Mouse (Mus musculus) adipocyte (in vitro differentiated cells): ENCODE results near the gene Rdh16f2.
"Not testable (repeated sequence)": the region's sequence is repeated elsewhere in the genome, so short reads cannot be mapped to it uniquely, and the experiment has no call there.

ENCODE experiments used
- DNase-seq: peaks from one replicate; pipeline ENCODE4 v3.0.0-alpha.2; 2016; ENCODE audit warnings: low spot score

The Rdh16f2 gene

DNA sequence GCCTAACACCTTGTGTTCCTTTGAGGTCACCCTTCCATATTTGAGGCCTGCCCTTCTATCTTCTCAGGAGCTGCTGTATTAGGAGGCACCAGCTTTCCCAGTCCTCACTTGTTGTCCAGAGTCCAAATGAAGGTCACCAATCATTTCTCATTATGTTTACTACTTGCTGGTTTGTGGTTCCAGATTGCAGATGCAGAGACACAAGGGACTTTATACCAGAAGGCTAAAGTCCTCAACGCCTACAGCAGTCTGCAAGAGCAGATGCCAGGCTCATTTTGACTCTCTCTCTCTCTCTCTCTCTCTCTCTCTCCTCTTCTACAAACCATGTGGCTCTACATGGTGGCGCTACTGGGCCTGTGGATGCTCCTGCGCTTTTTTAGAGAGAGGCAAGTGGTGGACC is at the start of gene Rdh16f2:
Gene Rdh16f2, plus strand, starts transcription at position 243 of the 400 bp plus-strand sequence.
- DNase-seq = no peak

DNA sequence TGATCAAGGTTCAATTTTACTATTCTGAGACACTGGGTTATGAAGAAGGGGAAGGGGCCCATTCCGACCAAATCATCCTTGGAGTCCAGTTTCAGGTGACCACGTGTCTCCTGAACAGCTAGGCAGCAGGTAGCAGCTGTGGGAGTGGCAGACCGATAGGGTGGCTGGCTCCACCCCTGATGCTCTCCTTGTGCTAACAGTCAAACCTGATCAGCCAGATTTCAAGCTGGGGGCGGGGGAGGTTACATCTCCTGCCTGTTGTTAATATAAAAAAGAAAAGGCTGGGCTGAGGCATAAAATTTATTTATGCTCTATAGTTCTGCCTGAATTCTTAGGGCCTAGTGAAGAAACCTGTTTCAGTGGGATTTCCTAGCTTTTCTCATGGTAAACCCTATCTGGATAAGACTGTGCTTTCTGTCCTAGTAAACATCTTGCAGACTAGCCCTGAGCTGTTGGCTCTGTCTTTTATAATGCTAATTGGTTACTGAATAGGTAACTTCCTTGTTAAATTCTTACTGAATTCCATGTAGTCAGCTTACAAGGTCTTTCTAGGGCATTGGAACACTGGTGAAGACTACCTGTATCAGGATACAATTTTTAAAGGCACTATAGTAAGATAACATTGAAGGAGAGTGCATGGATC is 48.9 kb upstream of the Rdh16f2 start:
- DNase-seq = not testable (repeated sequence)

DNA sequence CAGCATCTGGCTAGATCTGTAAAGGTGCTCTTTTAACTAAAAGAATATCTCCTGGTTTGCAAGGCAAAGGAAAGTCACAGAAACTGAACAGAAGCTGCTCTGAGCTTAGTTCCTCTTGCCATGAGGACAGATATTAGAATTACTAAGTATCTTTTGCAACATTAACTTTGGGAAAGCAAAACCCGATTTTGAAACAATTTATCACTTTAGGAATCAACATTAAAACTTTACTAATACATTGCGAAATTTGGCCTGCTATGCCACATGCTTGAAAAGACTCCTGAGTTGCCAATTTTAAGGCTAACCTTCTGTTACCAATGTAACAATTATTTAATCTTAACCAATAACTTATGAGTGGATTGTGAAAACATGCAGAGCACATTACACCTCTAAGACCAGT is 44.5 kb upstream of the Rdh16f2 start:
- not testable (repeated sequence) for DNase-seq

DNA sequence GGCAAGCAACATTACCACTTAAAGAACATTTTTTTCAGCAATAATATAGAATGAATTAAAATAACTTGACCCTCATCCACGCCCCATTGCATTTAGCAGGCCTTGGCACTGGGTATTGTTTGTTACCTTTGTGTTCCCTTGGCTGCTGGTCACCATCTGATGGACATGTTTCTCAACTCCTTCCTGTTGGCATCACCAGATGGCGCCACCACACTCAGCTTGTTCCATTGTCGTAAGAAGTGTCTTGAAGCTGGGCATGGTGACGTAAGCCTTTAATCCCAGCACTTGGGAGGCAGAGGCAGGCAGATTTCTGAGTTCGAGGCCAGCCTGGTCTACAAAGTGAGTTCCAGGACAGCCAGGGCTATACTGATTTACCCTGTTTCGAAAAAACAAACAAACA is 40.9 kb upstream of the Rdh16f2 start:
- peak; percentile 69 for DNase-seq

DNA sequence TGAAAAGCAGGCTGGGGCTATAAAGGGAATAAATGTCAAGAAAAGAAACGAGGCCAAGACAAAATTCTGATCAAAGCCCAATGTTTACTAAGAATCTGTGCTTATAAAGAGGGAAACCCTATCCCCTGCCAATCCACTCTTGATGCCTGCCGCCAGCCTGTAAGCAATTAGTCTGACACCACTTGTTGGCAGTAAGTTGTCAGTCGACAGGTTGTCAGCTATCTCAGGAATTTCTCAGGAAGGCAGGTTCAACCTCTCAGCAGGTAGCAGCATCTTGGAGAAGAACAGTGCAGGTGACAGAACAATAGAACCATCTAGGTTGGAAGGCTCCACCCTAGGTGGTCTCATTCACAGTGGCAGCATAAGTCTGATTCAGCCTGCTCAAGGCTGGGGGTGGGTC is 37.2 kb upstream of the Rdh16f2 start:
- no peak for DNase-seq

DNA sequence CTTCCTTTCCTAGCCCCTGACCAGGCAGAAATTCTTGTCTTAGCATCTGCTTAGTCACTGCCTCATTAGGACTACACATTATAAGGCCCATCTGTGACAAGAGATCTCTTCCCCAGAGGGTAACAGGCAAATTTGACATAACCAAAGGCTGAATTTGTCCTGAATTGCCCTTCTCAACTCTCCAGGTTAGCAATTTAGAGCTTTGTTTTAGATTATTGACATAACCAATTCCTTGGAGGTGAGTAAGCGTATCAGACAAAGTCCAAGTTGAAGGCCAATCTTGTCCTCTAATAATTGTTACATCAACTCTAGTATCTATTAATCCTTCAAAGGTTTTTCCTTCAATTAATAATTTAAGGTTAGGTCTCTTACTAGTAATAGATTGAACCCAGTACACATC is 32.1 kb upstream of the Rdh16f2 start:
- DNase-seq = not testable (repeated sequence)

DNA sequence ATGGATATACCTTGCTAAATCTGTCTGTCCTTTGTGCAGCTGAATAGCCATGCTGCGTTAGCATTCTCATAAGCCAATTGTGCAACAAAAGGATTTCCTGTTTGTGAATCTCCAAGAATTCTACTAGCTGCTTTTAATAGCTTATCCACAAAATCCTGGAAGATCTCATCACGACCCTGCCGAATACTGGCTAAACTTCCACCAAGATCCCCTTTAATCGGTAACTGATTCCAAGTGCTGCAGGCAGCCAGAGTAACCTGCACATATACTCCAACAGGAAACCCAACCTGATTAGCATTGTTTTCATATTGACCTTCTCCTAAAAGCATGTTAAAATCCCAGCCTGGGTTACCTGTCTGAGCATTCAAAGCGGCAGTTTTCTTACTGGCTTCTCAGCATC is 31.0 kb upstream of the Rdh16f2 start:
- DNase-seq = no peak

DNA sequence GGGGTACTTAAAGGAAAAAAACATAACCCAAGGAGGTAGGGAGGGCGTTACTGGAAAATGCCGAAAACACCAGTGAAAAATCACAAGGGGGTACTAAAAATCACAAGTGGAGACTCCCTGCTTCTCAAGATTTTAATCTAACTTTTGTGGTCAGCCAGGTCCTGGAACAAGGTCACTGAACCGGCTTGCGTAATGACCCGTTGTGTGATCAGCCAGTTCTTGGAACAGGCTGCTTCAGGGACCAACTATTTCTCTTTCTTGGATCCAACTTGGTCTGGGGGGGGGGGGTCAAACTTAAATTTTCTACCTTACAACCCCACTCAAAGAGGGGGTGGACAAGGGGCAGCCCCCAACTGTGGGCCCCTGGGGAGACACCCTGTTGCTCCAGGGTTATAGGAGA is 28.5 kb upstream of the Rdh16f2 start:
- not testable (repeated sequence) for DNase-seq

DNA sequence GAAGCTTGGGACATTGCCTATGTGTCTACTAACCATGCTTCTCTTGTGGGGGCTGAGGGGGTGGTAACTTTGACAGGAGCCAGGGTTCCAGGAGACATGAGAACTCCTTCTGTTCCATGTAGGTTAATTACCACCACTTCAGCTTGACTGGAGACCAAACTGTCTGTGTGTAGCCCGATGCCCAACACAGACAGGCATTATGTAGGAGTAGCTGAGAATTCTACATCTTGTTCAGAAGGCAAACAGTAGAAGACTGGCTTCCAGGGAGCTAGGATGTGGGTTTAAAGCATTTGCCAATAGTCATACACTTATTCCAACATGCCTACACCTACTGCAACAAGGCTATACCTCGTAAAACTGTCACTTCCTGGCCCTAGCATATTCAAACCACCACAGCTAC is 27.7 kb upstream of the Rdh16f2 start:
- DNase-seq = no peak

DNA sequence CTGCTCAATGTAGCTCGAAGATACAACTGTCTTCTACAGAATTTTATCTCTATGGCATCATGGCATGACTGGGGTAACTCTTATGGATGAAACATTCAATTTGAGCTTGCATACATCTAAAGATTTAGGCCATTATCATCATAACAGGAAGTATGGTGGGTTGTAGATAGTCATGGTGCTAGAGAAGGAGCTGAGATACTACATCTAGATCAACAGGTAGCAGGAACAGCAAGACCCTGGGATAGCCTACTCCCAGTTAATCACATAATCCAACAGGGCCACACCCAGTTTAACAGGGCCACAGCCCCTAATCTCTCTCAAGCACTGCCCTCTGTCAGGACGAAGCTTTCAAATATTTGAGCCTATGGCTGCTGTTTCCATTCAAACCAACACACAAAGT is 25.5 kb upstream of the Rdh16f2 start:
- DNase-seq = no peak

DNA sequence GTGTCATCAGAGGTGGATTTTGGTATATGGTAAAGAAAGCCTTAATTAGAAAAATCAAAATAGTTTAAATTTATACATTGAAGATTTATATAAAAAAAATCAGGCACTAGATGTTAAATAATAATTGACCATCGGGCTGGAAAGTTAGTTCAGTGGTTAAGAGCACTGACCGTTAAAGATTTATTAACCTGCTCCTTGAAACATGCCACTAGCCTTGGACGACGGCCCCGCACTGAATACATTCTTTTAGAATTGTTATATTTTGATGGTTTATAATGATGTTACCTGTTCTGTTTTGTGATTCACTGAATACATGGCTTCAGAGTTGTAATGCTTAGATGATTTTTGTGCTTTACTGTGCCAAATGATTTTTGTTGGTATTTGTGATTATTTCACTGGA is 20.3 kb upstream of the Rdh16f2 start:
- not testable (repeated sequence) for DNase-seq

DNA sequence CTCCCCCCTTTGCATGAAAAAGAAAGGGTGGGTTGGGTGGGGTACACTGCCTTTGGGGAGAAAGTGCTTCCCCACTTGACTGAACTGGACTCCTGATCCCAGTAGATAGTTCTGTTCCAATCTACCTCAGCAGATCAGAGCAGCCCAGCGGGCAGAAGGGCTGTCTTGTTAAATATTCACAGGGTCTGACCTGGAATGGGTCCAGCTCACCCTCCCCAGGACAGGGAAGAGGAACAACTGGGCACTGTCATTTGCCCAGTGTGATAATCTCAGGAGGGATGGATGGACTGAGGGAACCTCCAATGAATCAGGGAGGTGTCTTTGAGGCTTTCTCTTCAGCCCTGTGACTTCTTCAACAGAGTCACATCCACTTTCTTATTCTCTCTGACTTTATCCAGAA is 18.2 kb upstream of the Rdh16f2 start:
- DNase-seq = no peak

DNA sequence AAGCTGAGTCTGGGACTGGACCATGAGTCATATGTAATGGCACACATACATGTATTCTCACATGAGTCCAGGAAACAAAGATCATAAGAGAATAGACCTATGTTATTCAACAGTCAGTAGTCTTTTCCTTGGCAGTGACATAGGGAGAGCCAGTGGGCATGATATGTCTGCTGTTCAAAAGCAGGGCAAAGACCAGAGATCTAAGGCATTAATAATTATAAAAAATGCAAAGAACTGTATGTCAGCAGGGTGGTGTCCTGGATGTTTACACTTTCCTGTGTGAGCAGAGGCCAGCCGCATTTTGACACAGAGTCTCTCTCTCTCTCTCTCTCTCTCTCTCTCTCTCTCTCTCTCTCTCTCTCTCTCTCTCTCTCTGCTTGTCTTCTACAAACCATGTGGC is 16.6 kb upstream of the Rdh16f2 start, which contains the start of gene Rdh19:
Gene Rdh19, plus strand, starts transcription at position 301 of the 400 bp plus-strand sequence.
- DNase-seq = no peak

DNA sequence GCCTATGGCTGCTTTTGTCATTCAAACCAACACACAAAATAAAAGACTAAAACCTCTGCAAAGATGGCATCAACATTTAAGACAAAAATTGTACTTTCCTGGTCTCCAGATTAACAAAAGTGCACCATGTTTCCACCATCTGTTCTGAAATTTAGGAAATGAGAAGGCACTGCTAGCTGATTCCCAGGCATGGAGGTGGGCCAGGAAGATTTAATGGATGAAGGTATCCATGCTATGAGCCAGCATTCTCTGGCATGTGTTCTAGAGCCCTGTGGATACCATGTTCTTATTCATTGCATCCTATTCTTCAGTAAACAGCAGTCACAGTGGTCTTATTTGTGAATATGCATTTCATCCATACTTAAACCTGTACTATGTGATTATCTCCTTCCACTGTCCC is 9.9 kb upstream of the Rdh16f2 start:
- DNase-seq = no peak

DNA sequence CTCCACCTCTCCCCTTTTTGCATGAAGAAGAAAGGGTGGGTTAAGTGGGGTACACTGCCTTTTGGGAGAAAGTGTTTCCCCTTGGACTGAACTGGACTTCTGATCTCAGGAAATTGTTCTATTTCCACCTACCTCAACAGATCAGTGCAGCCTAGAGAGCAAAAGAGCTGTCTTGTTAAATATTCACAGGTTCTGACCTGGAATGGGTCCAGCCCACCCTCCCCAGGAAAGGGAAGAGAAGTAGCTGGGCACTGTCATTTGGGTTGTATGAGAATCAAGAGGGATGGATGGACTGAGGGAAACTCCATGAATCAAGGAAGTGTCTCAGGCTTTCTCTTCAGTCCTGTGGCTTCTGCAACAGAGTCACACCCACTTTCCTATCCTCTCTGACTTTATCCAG is 1.3 kb upstream of the Rdh16f2 start:
- no peak for DNase-seq

DNA sequence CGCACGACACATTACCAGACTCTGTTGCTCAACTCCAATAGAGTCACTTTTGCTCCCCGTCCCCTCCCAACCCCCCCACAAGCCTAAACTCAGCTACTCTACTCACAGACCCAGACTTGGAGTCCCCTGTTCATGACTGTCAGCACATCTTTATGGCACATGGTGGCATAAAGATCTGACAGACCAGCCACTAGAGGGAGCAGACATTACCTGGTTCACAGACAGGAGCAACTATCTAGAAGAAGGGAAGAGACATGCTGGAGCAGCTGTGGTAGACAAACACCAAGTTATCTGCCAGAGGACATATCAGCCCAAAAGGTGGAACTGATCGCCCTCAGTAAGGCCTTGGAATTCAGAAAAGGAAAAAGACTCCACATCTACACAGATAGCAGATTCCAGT is 6.2 kb downstream of the Rdh16f2 start:
- DNase-seq = peak; percentile 13

DNA sequence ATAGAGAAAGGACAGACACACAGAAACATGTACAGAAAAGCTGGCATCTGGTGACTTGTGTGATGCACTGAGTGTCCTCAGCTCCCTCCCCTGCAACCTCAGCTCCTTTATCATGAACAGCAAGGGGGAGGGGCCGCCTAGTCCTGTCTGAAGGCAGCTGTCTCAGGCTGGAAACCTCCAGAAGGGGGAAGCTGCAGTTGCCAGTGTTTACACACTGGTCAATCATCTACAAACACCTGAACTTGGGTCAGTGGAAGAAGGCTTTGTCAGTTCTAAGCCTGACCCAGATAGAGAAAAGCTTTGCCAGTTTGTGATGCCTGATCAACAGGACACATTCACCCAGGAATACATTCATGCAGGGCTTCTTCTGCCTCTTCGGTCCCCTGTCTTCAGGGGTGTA is 11.4 kb downstream of the Rdh16f2 start:
- no peak for DNase-seq

DNA sequence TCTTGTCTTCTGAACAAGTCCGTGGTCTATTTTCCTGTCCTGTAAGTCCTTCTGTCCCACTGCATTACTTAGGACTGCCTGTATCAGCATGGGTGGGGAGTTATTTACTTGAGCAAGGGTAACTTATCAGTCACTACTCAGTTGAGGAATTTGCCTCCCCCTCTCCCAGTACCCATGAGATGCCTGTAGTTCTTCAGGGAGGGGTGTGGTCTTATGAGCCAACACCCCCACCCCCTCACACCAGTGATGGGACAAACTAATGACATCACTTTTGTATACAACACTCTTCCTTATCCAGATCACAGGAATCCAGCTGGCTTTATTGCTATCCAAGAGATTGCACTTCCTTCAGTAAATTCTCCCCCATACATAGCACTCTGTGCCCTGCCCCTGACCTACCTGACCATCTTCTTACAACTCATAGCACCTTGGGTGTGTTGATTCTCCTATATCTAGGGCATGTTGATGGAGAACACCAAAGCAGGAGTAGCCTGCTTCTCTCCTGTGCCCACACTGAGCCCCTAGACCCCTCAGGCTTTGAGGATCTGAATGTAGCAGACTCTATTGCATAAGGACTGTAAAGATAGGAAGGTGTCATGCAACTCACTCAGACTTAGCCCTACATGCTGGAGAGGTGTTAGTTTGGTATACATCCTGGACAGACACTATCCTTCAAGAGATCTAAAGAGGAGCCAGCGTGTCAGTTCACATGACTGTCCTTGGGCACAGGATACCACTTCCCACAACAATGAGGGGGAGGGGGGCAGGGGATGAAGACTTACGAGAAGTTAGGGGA is 12.2 kb downstream of the Rdh16f2 start:
- no peak for DNase-seq

DNA sequence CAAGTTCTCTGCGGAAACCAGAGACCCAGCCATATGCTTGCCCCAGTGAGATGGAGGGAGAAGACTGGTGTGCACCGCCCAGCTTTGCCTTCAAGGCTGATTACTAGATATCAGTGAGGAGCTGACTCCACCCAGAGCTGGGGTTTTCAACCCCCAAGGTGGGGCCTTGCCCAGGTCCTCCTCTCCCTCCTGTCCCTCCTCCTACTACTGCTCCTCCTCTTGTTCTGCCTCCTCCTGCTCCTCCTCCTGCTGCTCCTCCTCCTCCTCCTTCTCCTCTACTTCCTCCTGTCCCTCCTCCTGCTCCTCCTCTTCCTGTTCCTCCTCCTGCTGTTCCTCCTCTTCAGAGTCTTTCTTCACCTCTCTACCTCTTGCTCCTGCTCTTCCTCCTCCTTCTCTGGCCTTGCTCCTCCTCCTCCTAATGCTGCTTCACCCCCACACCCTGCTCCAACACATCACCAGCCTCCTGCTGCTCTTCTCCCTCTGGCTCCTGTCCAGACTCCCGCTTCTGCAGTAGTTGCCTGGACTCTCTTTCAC is 12.9 kb downstream of the Rdh16f2 start:
- DNase-seq = peak; percentile 10

DNA sequence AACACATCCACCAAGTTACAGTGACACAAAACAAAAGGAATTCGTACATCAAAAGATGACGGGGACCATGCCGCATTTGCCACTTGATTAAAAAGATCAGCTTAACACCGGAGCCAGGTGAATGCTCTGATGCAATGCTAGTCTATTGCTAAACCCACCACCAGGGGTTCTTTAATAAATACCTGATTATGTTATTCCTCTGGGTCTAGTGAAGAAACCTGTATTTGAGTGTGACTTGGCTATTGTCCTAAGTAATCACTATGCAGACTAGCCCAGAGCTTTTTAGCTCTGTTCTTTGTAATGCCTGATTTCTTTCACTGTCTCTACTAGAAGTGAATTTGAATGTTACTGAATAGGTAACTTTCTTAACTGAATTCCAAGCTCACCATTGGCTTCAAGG is 14.8 kb downstream of the Rdh16f2 start:
- no peak for DNase-seq

DNA sequence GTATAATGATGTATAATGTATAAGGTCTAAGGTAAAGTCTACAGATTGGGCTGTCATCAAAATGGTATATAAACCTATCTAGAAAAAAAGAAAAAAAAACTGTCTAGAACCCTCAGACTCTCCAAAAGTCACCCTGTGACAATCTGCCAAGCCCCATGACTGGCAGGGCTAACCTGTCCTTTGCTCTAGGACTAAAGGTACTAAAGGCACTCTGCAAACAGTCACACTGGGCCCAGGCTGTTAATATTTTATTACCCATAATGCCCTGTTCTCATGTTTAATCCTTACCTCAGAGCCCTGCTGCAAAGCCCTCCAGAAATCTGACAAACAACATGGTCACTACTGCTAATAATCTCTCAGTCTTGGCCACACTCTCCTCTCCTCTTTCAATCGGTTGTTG is 20.3 kb downstream of the Rdh16f2 start:
- DNase-seq = no peak

DNA sequence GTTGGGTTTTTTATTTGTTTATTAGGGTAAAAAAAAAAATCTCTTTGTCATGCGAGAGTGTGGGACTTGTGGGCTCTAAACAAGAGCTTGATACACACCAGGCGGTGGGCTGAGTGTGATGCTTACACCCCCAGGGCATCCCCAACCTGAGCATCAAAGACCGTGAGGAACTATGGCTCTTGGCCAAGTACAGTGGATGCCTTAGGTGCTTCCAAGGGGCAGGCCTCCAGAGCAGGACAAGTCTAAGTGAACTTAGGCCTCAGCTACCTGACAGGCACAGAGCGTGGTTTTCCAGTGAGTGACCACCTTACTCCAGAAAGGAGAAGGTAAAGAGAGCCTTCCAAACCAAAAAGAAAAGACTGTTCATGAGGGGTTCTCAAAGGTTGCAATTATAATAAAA is 20.7 kb downstream of the Rdh16f2 start:
- no peak for DNase-seq

DNA sequence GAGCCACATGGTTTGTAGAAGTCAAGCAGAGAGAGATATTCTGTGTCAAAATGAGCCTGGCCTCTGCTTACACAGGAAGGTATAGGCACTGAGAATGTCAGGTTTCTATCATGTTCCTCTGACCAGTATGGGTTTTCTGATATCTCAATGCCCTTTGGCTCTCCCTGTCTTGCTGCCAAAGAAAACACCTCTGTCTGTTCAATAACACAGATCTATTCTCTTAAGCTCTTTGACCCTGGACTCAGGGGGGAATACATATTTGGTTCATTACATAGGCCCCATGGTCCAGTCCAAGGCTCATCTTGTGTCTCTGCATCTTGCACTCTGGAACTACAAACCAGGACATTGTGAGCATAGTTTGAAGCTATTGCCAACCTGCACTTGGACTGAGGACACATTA is 22.3 kb downstream of the Rdh16f2 start, which contains the start of gene Rdh7:
Gene Rdh7, minus strand, starts transcription at position 213 of the 400 bp plus-strand sequence.
- no peak for DNase-seq
